Mouse (Mus musculus) midbrain, embryonic 11.5 days (tissue): Measurements from ENCODE around the gene Cyp2b23. TPM values are rescaled to one million over a fixed set of nuclear protein-coding genes. Genes with fewer than 3 reads are reported as not detected.

Experiments used
- polyA plus RNA-seq: library from polyadenylated mRNA; unstranded; fragments of >200 nt; fragmentation: Nextera tagmentation; extraction: Ambion mirVana; gene quantifications from 2 replicates; pipeline ENCODE4 v1.2.1, GENCODE M21; 2014

The Cyp2b23 gene
- polyA plus RNA-seq, 1 experiment from 2014 or later = 0.08 TPM

Other genes with a start within 250 kb of the Cyp2b23 start
- gene Nlrp9a, start 151.4 kb downstream of the Cyp2b23 start, polyA plus RNA-seq = not detected in 2 replicates
- not detected in 2 replicates for gene Vmn1r185, start 68.0 kb downstream of the Cyp2b23 start, polyA plus RNA-seq
- 0.04 and 0.07 TPM in 2 replicates for gene Cyp2b19, start 70.7 kb upstream of the Cyp2b23 start, polyA plus RNA-seq
- gene Cyp2g1, start 122.5 kb upstream of the Cyp2b23 start, polyA plus RNA-seq = not detected in 2 replicates
- gene Cyp2a5, start 148.9 kb upstream of the Cyp2b23 start, polyA plus RNA-seq = not detected in 2 replicates